Mouse (Mus musculus): ENCODE measurements around the gene Vav2. TPM values are rescaled to one million over a fixed set of nuclear protein-coding genes. Genes with fewer than 3 reads are reported as not detected.
A peak's percentile ranks its signal among the peaks of the same experiment; 100 is the strongest.

Vav2 gene
- polyA plus RNA-seq, 1 experiment from 2014 or later = 7.1 TPM

- Histone ChIP-seq H3K27ac (replicated peaks; ENCODE audit: low read depth, low read length) (no peak overlapping the region), H3K9ac (ENCODE audit: low read depth, low read length) (no peak overlapping the region), H3K4me1 (ENCODE audit: control insufficient read depth, insufficient read depth, low read length) (no peaks in the 10 kb centered on the region), H3K4me3 (ENCODE audit: low read depth, low read length) (no peak overlapping the region), H3K27me3 (replicated peaks; ENCODE audit: control insufficient read depth, insufficient read depth, low read length) (no peaks in the 10 kb centered on the region), H3K36me3 (ENCODE audit: control insufficient read depth, insufficient read depth, low read length) (peaks cover 11% of the 10 kb centered on the region; the same call in 1 of the 2 replicates), H3K4me2 (ENCODE audit: low read depth, low read length) (no peak overlapping the region), H3K9me3 (ENCODE audit: control insufficient read depth, low read length) (no peaks in the 10 kb centered on the region)
- no peak for DNase-seq (ENCODE audit: low spot score)
- peak; percentile 65; the same call in 1 of the 2 replicates for ATAC-seq (ENCODE audit: low read depth)
- WGBS = 78% methylated on average over 8 of the region's 8 CpGs
Measured at GRCm38 (mm10) chr2:27352720-27353119, 74.1 kb downstream of the Vav2 start.

DNA sequence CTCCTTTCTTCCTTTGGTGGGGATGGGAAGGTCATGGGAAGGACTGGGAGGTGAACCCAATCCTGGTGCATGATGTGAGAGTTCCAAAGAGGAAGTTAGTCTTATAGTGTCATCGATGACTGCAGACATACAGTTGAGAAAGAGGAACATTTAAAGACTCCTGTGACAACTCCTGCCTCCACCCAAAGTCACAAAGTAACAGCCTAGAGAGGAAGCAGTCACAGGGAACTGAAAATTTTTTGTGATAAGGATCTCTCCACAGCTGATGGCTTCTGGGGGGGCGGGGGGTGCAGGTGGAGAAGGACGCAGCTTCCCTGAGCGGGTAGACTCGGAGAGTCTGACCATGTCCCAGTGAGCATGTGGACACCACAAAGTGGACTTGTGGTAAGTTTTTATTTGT, 76.5 kb downstream of the Vav2 start:
- Histone ChIP-seq H3K27me3 (replicated peaks; ENCODE audit: control insufficient read depth, insufficient read depth, low read length) (no peaks in the 10 kb centered on the region), H3K36me3 (ENCODE audit: control insufficient read depth, insufficient read depth, low read length) (peaks cover 11% of the 10 kb centered on the region; the same call in 1 of the 2 replicates), H3K4me1 (ENCODE audit: control insufficient read depth, insufficient read depth, low read length) (no peaks in the 10 kb centered on the region), H3K9me3 (ENCODE audit: control insufficient read depth, low read length) (no peaks in the 10 kb centered on the region), H3K9ac (ENCODE audit: low read depth, low read length) (no peak overlapping the region), H3K4me3 (ENCODE audit: low read depth, low read length) (no peak overlapping the region), H3K27ac (replicated peaks; ENCODE audit: low read depth, low read length) (no peak overlapping the region), H3K4me2 (ENCODE audit: low read depth, low read length) (no peak overlapping the region)
- 90% methylated on average over 5 of the region's 5 CpGs for WGBS
- DNase-seq (ENCODE audit: low spot score) = no peak
- ATAC-seq (ENCODE audit: low read depth) = no peak

- no peak overlapping the region for H3K4me2 ChIP-seq (ENCODE audit: low read depth, low read length)
- no peak for DNase-seq (ENCODE audit: low spot score)
- H3K27ac ChIP-seq (replicated peaks; ENCODE audit: low read depth, low read length) = no peak overlapping the region
- H3K4me1 ChIP-seq (ENCODE audit: control insufficient read depth, insufficient read depth, low read length) = no peaks in the 10 kb centered on the region; the same call in 1 of the 2 replicates
- no peaks in the 10 kb centered on the region for H3K36me3 ChIP-seq (ENCODE audit: control insufficient read depth, insufficient read depth, low read length)
- no peak for ATAC-seq (ENCODE audit: low read depth)
- no peak overlapping the region for H3K4me3 ChIP-seq (ENCODE audit: low read depth, low read length)
- 73% methylated on average over 12 of the region's 12 CpGs for WGBS
- H3K9ac ChIP-seq (ENCODE audit: low read depth, low read length) = no peak overlapping the region
- no peaks in the 10 kb centered on the region for H3K27me3 ChIP-seq (replicated peaks; ENCODE audit: control insufficient read depth, insufficient read depth, low read length)
- H3K9me3 ChIP-seq (ENCODE audit: control insufficient read depth, low read length) = no peaks in the 10 kb centered on the region
Measured at GRCm38 (mm10) chr2:27343984-27344453, 82.8 kb downstream of the Vav2 start.

DNA sequence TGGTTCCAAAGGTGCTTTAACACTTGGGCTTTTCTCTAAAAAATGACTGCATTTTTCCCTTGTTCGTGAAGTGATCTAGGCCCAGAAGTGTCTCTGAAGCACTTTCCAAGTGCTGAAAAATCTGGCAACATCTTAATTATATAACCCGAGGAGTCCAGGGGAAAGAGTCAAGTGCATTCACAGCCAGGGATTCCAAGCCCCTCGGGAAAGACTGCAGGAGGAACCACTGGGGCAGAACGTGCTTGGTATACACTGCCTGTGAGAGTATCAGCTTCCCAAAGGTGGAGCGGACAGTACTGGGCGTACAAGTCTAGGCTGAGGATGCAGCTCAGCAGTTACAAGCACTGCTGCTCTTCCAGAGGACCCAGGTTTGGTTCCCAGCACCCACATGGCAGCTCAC, 86.2 kb downstream of the Vav2 start:
- no peak for ATAC-seq (ENCODE audit: low read depth)
- Histone ChIP-seq H3K4me2 (ENCODE audit: low read depth, low read length) (no peak overlapping the region), H3K9me3 (ENCODE audit: control insufficient read depth, low read length) (no peaks in the 10 kb centered on the region), H3K9ac (ENCODE audit: low read depth, low read length) (no peak overlapping the region), H3K36me3 (ENCODE audit: control insufficient read depth, insufficient read depth, low read length) (no peaks in the 10 kb centered on the region), H3K4me3 (ENCODE audit: low read depth, low read length) (no peak overlapping the region), H3K27ac (replicated peaks; ENCODE audit: low read depth, low read length) (no peak overlapping the region), H3K27me3 (replicated peaks; ENCODE audit: control insufficient read depth, insufficient read depth, low read length) (no peaks in the 10 kb centered on the region), H3K4me1 (ENCODE audit: control insufficient read depth, insufficient read depth, low read length) (no peaks in the 10 kb centered on the region; the same call in 1 of the 2 replicates)
- 82% methylated on average over 6 of the region's 6 CpGs for WGBS
- DNase-seq (ENCODE audit: low spot score) = no peak

DNA sequence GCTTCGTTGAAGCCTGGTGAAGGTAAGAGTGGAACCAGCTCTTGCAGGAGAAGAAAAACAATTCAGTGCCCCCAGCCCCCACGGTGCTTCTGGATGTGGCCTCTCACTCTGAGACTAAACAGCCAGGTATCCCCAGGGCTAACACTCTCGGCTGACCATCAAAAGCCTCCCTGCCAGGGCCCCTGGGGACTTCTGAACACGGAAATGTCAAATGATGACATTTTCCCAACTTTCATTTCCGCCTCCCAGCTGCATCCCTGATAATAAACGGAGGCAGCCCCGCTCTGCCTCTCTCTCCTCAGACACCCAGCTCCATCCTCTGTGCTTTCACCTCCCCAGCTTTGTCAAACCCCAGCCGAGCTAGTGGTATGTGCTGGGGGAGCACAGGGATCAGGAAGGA, 87.8 kb downstream of the Vav2 start:
- ATAC-seq (ENCODE audit: low read depth) (no peak), DNase-seq (ENCODE audit: low spot score) (no peak)
- H3K27me3 ChIP-seq (replicated peaks; ENCODE audit: control insufficient read depth, insufficient read depth, low read length) = no peaks in the 10 kb centered on the region
- no peak overlapping the region for H3K4me2 ChIP-seq (ENCODE audit: low read depth, low read length)
- no peak overlapping the region for H3K4me3 ChIP-seq (ENCODE audit: low read depth, low read length)
- no peaks in the 10 kb centered on the region; the same call in 1 of the 2 replicates for H3K4me1 ChIP-seq (ENCODE audit: control insufficient read depth, insufficient read depth, low read length)
- WGBS = 44% methylated on average over 8 of the region's 8 CpGs
- H3K9ac ChIP-seq (ENCODE audit: low read depth, low read length) = peak overlapping the region; percentile 14; the same call in 1 of the 2 replicates
- no peak overlapping the region for H3K27ac ChIP-seq (replicated peaks; ENCODE audit: low read depth, low read length)
- H3K36me3 ChIP-seq (ENCODE audit: control insufficient read depth, insufficient read depth, low read length) = no peaks in the 10 kb centered on the region
- H3K9me3 ChIP-seq (ENCODE audit: control insufficient read depth, low read length) = no peaks in the 10 kb centered on the region

- H3K4me1 ChIP-seq (ENCODE audit: control insufficient read depth, insufficient read depth, low read length) = no peaks in the 10 kb centered on the region; the same call in 1 of the 2 replicates
- ATAC-seq (ENCODE audit: low read depth) (no peak), DNase-seq (ENCODE audit: low spot score) (no peak)
- H3K27me3 ChIP-seq (replicated peaks; ENCODE audit: control insufficient read depth, insufficient read depth, low read length) = no peaks in the 10 kb centered on the region
- H3K27ac ChIP-seq (replicated peaks; ENCODE audit: low read depth, low read length) = no peak overlapping the region
- H3K9ac ChIP-seq (ENCODE audit: low read depth, low read length) = no peak overlapping the region
- no peak overlapping the region for H3K4me3 ChIP-seq (ENCODE audit: low read depth, low read length)
- H3K36me3 ChIP-seq (ENCODE audit: control insufficient read depth, insufficient read depth, low read length) = no peaks in the 10 kb centered on the region
- no peaks in the 10 kb centered on the region for H3K9me3 ChIP-seq (ENCODE audit: control insufficient read depth, low read length)
- 54% methylated on average over 6 of the region's 6 CpGs for WGBS
- no peak overlapping the region for H3K4me2 ChIP-seq (ENCODE audit: low read depth, low read length)
Measured at GRCm38 (mm10) chr2:27337261-27337660, 89.6 kb downstream of the Vav2 start.

- H3K4me1 ChIP-seq (ENCODE audit: control insufficient read depth, insufficient read depth, low read length) = no peaks in the 10 kb centered on the region; the same call in 1 of the 2 replicates
- WGBS = 71% methylated on average over 9 of the region's 9 CpGs
- ATAC-seq (ENCODE audit: low read depth) (no peak), DNase-seq (ENCODE audit: low spot score) (no peak)
- H3K27me3 ChIP-seq (replicated peaks; ENCODE audit: control insufficient read depth, insufficient read depth, low read length) = no peaks in the 10 kb centered on the region
- no peak overlapping the region for H3K4me2 ChIP-seq (ENCODE audit: low read depth, low read length)
- no peaks in the 10 kb centered on the region for H3K36me3 ChIP-seq (ENCODE audit: control insufficient read depth, insufficient read depth, low read length)
- no peak overlapping the region for H3K4me3 ChIP-seq (ENCODE audit: low read depth, low read length)
- H3K27ac ChIP-seq (replicated peaks; ENCODE audit: low read depth, low read length) = no peak overlapping the region
- H3K9me3 ChIP-seq (ENCODE audit: control insufficient read depth, low read length) = no peaks in the 10 kb centered on the region
- H3K9ac ChIP-seq (ENCODE audit: low read depth, low read length) = no peak overlapping the region
Measured at GRCm38 (mm10) chr2:27336600-27336999, 90.2 kb downstream of the Vav2 start.

GRCm38 (mm10) chr2:27334816-27335215, 92.0 kb downstream of the Vav2 start:
- no peaks in the 10 kb centered on the region for H3K27me3 ChIP-seq (replicated peaks; ENCODE audit: control insufficient read depth, insufficient read depth, low read length)
- 83% methylated on average over 4 of the region's 4 CpGs for WGBS
- no peaks in the 10 kb centered on the region for H3K36me3 ChIP-seq (ENCODE audit: control insufficient read depth, insufficient read depth, low read length)
- no peaks in the 10 kb centered on the region; the same call in 1 of the 2 replicates for H3K4me1 ChIP-seq (ENCODE audit: control insufficient read depth, insufficient read depth, low read length)
- DNase-seq (ENCODE audit: low spot score) = no peak
- no peak overlapping the region for H3K4me2 ChIP-seq (ENCODE audit: low read depth, low read length)
- H3K4me3 ChIP-seq (ENCODE audit: low read depth, low read length) = no peak overlapping the region
- no peak overlapping the region for H3K9ac ChIP-seq (ENCODE audit: low read depth, low read length)
- no peaks in the 10 kb centered on the region for H3K9me3 ChIP-seq (ENCODE audit: control insufficient read depth, low read length)
- ATAC-seq (ENCODE audit: low read depth) = no peak
- H3K27ac ChIP-seq (replicated peaks; ENCODE audit: low read depth, low read length) = no peak overlapping the region

DNA sequence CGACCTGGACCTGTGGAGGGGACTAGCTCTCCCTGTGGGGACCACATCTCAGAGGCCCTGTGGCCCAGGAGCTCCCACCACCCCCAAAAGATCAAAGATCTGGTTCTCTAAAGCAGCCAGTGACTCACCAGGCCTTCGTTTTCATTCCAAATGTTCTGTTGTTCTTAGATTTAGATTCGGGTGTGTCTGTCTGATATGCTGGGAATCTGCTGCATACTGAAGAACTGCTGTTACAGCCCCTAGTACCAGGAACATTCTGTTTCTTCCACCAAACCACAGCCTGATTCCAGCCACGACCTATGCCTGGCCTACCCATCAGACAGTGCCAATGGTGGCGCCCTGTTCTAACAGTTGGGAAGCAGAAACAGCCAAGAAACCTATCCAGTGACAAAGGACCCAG, 95.3 kb downstream of the Vav2 start:
- Histone ChIP-seq H3K4me1 (ENCODE audit: control insufficient read depth, insufficient read depth, low read length) (peaks cover 4% of the 10 kb centered on the region; the same call in 1 of the 2 replicates), H3K36me3 (ENCODE audit: control insufficient read depth, insufficient read depth, low read length) (no peaks in the 10 kb centered on the region), H3K9me3 (ENCODE audit: control insufficient read depth, low read length) (no peaks in the 10 kb centered on the region), H3K9ac (ENCODE audit: low read depth, low read length) (no peak overlapping the region), H3K27ac (replicated peaks; ENCODE audit: low read depth, low read length) (no peak overlapping the region), H3K4me2 (ENCODE audit: low read depth, low read length) (no peak overlapping the region), H3K4me3 (ENCODE audit: low read depth, low read length) (no peak overlapping the region), H3K27me3 (replicated peaks; ENCODE audit: control insufficient read depth, insufficient read depth, low read length) (no peaks in the 10 kb centered on the region)
- 76% methylated on average over 5 of the region's 5 CpGs for WGBS
- no peak for ATAC-seq (ENCODE audit: low read depth)
- DNase-seq (ENCODE audit: low spot score) = no peak

Data from embryonic facial prominence, embryonic 14.5 days (tissue).